ENCODE assay signal across 9 mouse cellular contexts in genomic region chr11:11836262-11836661, GRCm38 (mm10). TPM values are rescaled to one million over a fixed set of nuclear protein-coding genes. Genes with fewer than 3 reads are reported as not detected.
DNase-seq lines count a peak whose midpoint lies in the region; ATAC-seq and TF ChIP-seq lines count a peak whose summit lies in the region.
"Had no signal": no experiment of that assay in that cellular context is flagged by ENCODE, and none has a peak within 500 bp of the region (broad histone marks: within the 10 kb centered on the region; RNA-seq: fewer than 3 reads in every experiment).

No protein-coding gene starts in this region.

- H3K36me3 ChIP-seq in kidney, adult 2 months (ENCODE audit: control insufficient read depth, insufficient read depth, low read length), result no peaks in the 10 kb centered on the region
- no peaks in the 10 kb centered on the region for H3K36me3 ChIP-seq in ES-E14 (ENCODE audit: control insufficient read depth, insufficient read depth, low read length, poor library complexity, severe bottlenecking)
- H3K36me3 ChIP-seq in embryonic facial prominence, embryonic 15.5 days, result no peaks in the 10 kb centered on the region
- H3K36me3 ChIP-seq in liver, adult 2 months (ENCODE audit: control insufficient read depth, insufficient read depth, low read length), result peaks cover 39% of the 10 kb centered on the region

- DNase-seq in kidney, adult 2 months, result no peak
- no peak for DNase-seq in kidney, postnatal 10 days
- no peak for DNase-seq in ES-E14 (ENCODE audit: low read depth, low spot score)
- no peak for DNase-seq in liver, adult 2 months (ENCODE audit: extremely low read depth, low read depth, low spot score)
- DNase-seq in left cerebral cortex, postnatal 36 days (ENCODE audit: low spot score in 2 of 2), result no peak
- DNase-seq in frontal cortex, postnatal 25 days (ENCODE audit: low spot score in 2 of 2), result no peak
- DNase-seq in right cerebral cortex, postnatal 14 days, result no peak

- no peak for TF ChIP-seq POLR2A in kidney, adult 2 months (IDR thresholded peaks at IDR 0.05; ENCODE audit: low read depth, low read length)
- TF ChIP-seq POLR2A in liver, adult 2 months (IDR thresholded peaks at IDR 0.05; ENCODE audit: extremely low read depth, insufficient read depth, low read length), result no peak

- H3K4me2 ChIP-seq in embryonic facial prominence, embryonic 15.5 days (replicated peaks), result no peak overlapping the region

- H3K9me3 ChIP-seq in ES-E14 (ENCODE audit: control insufficient read depth, insufficient read depth, low read depth, low read length), result no peaks in the 10 kb centered on the region
- no peaks in the 10 kb centered on the region for H3K9me3 ChIP-seq in embryonic facial prominence, embryonic 15.5 days (replicated peaks)

- no peaks in the 10 kb centered on the region for H3K79me2 ChIP-seq in liver, adult 2 months (ENCODE audit: control insufficient read depth, insufficient read depth, low read length)

- intact Hi-C loops in left cerebral cortex, postnatal 36 days (cut with DNase I), result no loop called here

- WGBS in kidney, adult 2 months, result 56% methylated on average over 8 of the region's 8 CpGs
- WGBS in embryonic facial prominence, embryonic 15.5 days, result 51% methylated on average over 8 of the region's 8 CpGs
- 71% methylated on average over 8 of the region's 8 CpGs for WGBS in liver, adult 2 months

- no peak overlapping the region for H3K4me3 ChIP-seq in kidney, adult 2 months (ENCODE audit: insufficient read depth, low read depth, low read length)
- H3K4me3 ChIP-seq in ES-E14 (ENCODE audit: insufficient read depth in 1 of 2, low read depth in 1 of 2, low read length in 2 of 2, poor library complexity in 1 of 2, severe bottlenecking in 1 of 2), result peak overlapping the region; percentile 30 to 55; a peak in 3 of 4 replicates
- H3K4me3 ChIP-seq in embryonic facial prominence, embryonic 15.5 days (replicated peaks), result no peak overlapping the region
- no peak overlapping the region for H3K4me3 ChIP-seq in liver, adult 2 months (ENCODE audit: insufficient read depth, low read depth, low read length)
- H3K4me3 ChIP-seq: left cerebral cortex, adult 2 months had no signal

- no peaks in the 10 kb centered on the region for H3K27me3 ChIP-seq in kidney, adult 2 months (replicated peaks; ENCODE audit: control insufficient read depth, insufficient read depth, low read length)
- H3K27me3 ChIP-seq in embryonic facial prominence, embryonic 15.5 days, result no peaks in the 10 kb centered on the region
- H3K27me3 ChIP-seq in liver, adult 2 months (ENCODE audit: control insufficient read depth, insufficient read depth, low read length), result no peaks in the 10 kb centered on the region

- peak overlapping the region; percentile 45; the same call in 1 of the 2 replicates for H3K9ac ChIP-seq in ES-E14 (ENCODE audit: insufficient read depth, low read depth, low read length, poor library complexity, severe bottlenecking)
- H3K9ac ChIP-seq in embryonic facial prominence, embryonic 15.5 days, result no peak overlapping the region
- H3K9ac ChIP-seq in liver, adult 2 months (ENCODE audit: low read depth, low read length), result no peak overlapping the region

- H3K4me1 ChIP-seq in kidney, adult 2 months (ENCODE audit: control insufficient read depth, insufficient read depth, low read length), result peaks cover 10% of the 10 kb centered on the region
- H3K4me1 ChIP-seq in ES-E14 (ENCODE audit: control insufficient read depth in 2 of 2, insufficient read depth in 2 of 2, low read length in 2 of 2, poor library complexity in 1 of 2), result peaks cover 11 to 13% of the 10 kb centered on the region in 2 experiments
- H3K4me1 ChIP-seq in embryonic facial prominence, embryonic 15.5 days, result peaks cover 40% of the 10 kb centered on the region
- peaks cover 21% of the 10 kb centered on the region for H3K4me1 ChIP-seq in liver, adult 2 months (ENCODE audit: control insufficient read depth, insufficient read depth, low read length)

- H3K27ac ChIP-seq in kidney, adult 2 months (ENCODE audit: insufficient read depth, low read depth, low read length), result peak overlapping the region; percentile 50; the same call in 1 of the 2 replicates
- no peak overlapping the region for H3K27ac ChIP-seq in ES-E14 (ENCODE audit: insufficient read depth, low read depth, low read length, poor library complexity, severe bottlenecking)
- peak overlapping the region; percentile 65 for H3K27ac ChIP-seq in embryonic facial prominence, embryonic 15.5 days (replicated peaks)
- H3K27ac ChIP-seq in liver, adult 2 months (replicated peaks; ENCODE audit: insufficient read depth, low read depth, low read length), result peak overlapping the region; percentile 49
- H3K27ac ChIP-seq: left cerebral cortex, adult 2 months had no signal

- in situ Hi-C loops in ES-E14 (cut with MboI; ENCODE audit: low sequenced_read_pairs in 2 of 2, unreplicated experiment in 2 of 2), result no loop called here

- no peak for TF ChIP-seq CTCF in kidney, adult 2 months (conservative IDR thresholded peaks at IDR 0.05; ENCODE audit: insufficient read depth, insufficient read length, low read depth, low read length)
- TF ChIP-seq CTCF in liver, adult 2 months (IDR thresholded peaks at IDR 0.05; ENCODE audit: low read depth, low read length), result no peak

- no peak for ATAC-seq in embryonic facial prominence, embryonic 15.5 days (ENCODE audit: insufficient number of reproducible peaks, low FRiP score, low TSS enrichment, low read depth)

TF ChIP-seq in ES-E14, 5 proteins besides CTCF, POLR2A, EP300 and RAD21:
- TF ChIP-seq ZNF384 (IDR thresholded peaks at IDR 0.05; ENCODE audit: low read depth, low read length), result no peak
- no peak for TF ChIP-seq MAFK (IDR thresholded peaks at IDR 0.05; ENCODE audit: insufficient read depth, low read depth, low read length)

RNA-seq across cellular contexts. Expression of gene Fignl1, which starts 27.5 kb away (rescaled TPM):
- polyA plus RNA-seq in kidney, adult 2 months (2012; rRNA removed), result 0.10 and 0.28 TPM in 2 replicates
- 33.8 and 49.6 TPM in 2 replicates for total RNA-seq in ES-E14 (2012; rRNA removed)
- polyA plus RNA-seq in embryonic facial prominence, embryonic 15.5 days (2015; fragmentation: Nextera tagmentation; extraction: Ambion mirVana), result 43.1 and 45.2 TPM in 2 replicates
- 0.46 and 1.3 TPM in 2 replicates for total RNA-seq in liver, adult 2 months (2014; rRNA removed)
- 0.09 and 0.10 TPM in 2 replicates for polyA plus RNA-seq in liver, adult 2 months (2012; rRNA removed)
- total RNA-seq in left cerebral cortex, postnatal 36 days (2021), result under 1 TPM; 0.49 to 0.63 TPM

Comparison
In these comparisons a context has a peak if more than half of its experiments do, and no peak if none do; other contexts are left out.
1. H3K4me3 ChIP-seq: peak in ES-E14 (2 of 2); none in kidney, adult 2 months (single experiment), embryonic facial prominence, embryonic 15.5 days (single experiment) and liver, adult 2 months (single experiment).
2. RNA of gene Fignl1, which starts 27.5 kb away (total RNA-seq): 33.8 to 49.6 TPM in ES-E14; 0.49 to 0.63 TPM in left cerebral cortex, postnatal 36 days and 0.46 to 1.3 TPM in liver, adult 2 months; every median in the first group is over 10 times any median in the second.